Mouse (Mus musculus): ENCODE data around the gene Wrap53.

Wrap53 gene

DNA sequence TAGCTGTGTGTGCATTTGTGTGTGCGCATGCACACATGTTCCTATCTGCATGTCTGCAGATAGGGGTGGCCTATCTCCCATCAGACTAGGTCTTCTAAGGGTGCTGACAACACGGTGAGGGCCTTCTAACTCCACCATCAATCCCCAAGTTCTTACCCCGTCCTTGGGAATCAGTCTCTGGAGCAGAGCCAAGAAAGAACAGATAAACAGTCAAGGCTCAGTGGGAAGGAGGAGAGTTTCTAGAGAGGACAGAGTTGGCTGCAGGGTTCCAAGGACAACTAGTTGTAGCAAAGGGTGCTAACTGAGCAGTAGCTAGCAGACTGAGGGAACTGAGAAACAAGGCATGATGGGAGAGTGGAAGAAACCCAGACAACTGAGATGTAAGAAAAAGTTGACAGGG is 21.7 kb upstream of the Wrap53 start:
- DNase-seq (ENCODE audit: low spot score): no peak

DNA sequence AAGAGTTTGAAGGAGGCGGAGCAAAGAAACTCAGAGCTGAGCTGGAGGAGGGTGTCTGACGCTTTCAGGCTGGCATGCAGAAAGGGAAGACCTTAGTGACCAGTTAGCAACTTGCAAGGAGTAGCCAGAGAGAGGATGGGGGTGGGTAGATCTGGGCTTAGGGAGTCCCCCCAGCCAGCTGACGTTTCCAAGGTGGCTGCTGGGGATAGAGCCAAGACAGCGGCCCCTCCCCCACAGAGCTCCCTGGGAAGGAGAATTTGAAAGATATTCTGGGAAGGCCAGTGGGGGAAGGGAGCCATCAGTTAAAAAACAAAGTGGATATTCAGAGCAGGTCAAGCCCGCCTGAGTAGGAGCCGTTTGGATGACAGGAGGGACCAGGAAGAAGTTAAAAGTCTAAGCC is 20.0 kb upstream of the Wrap53 start:
- DNase-seq (ENCODE audit: low spot score): no peak

DNA sequence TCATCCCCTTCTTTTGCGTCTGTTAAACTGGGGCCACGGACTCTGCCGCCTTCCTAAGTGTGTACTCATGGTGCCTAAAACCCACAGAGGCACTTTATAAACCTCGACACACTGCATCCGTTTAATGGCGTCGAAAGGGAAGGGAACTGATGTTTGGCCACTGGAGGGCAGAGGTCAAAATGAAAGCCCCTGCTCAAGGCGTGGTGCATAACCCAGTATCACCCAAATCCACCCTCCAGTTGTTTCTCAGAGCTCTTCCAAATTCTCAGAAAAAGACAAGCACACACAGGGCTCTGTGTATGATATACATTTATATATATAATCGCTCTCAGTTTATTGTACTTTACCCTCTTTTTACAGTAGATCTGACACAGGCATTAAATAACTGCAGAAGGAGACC is 19.4 kb upstream of the Wrap53 start:
- no peak for DNase-seq (ENCODE audit: low spot score)

DNA sequence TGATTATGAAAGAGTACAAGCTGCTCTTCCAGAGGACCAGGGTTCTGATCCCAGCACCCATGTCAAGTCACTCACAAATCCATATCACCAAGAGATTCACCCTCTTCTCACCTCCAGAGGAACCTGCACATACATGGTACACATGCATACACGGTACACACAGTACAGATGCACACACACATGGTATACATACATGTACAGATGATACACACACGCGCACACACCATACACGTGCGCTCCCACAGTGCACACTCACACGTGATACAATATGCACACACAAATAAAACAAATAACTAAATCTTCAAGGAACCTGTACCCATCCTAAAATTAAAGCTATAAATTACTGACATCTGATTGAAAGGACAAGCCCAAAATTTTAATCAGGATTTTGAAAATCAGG is 14.8 kb upstream of the Wrap53 start:
- no peak for DNase-seq (ENCODE audit: low spot score)

DNA sequence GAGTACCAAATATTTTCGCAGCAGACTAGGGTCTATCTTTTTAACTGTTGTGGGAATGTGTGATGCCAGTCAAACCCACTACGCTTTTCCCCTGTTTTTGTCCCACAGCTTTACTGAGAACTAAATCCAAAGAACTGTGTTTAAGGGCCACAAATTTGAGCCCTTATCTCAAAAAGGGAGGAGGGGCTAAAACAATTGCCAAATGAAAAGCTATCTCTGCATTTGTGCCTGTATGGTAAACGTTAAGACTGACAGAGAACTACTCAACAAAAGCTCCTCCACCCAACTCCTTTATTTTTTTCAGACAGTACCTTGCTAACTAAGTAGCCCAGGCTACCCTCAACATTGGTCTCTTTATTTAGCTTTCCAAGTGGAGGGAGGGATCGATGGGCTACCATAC is 12.7 kb upstream of the Wrap53 start:
- no peak for DNase-seq (ENCODE audit: low spot score)

DNA sequence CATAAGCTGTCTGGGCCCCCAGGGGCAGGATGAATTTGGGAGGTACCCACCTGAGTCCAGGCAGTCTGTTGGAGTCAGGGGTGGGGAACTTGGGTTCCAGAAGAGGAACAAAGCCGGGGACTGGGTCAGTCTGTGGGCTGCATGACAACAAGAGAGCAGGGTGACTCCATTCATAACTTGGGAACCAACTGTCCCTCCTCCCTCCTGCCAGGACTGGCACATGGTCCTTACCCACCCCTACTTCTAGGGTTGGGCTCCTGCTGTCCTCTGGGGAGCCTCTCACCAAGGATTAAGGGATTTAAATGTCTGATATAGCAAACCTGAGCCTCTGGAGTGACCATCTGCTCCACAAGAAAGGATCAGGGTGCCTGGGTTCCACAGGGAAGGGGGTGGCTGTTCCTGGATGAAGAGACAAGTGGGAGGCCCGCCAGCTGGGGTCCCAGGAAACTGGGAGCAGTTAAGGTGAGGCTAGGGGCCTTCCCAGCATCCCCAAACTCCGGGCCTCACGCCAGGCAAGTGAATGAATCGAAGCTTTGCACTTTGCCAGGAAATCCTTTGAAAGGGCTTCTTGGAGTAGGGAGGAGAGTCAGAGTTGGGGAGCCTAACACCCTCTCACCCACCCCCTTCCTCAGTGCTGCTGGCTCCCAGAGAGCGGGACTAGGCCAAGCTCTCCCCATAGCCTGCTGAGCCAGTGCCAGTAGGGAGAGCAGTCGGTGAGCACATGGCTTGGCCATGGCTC is 12.0 kb upstream of the Wrap53 start:
- no peak for DNase-seq (ENCODE audit: low spot score)

DNA sequence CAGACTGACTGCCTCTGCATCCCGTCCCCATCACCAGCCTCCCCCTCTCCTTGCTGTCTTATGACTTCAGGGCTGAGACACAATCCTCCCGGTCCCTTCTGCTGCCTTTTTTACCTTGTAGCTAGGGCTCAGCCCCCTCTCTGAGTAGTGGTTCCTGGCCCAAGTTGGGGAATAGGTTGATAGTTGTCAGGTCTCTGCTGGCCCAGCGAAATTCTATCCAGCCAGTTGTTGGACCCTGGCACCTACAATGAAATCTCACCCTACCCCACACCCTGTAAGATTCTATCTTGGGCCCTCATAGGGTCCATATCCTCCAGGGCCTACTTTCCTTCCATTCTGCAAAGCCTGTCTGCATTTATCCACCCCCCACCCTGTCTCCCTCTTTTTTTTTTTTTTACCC is 11.4 kb upstream of the Wrap53 start:
- no peak for DNase-seq (ENCODE audit: low spot score)

DNA sequence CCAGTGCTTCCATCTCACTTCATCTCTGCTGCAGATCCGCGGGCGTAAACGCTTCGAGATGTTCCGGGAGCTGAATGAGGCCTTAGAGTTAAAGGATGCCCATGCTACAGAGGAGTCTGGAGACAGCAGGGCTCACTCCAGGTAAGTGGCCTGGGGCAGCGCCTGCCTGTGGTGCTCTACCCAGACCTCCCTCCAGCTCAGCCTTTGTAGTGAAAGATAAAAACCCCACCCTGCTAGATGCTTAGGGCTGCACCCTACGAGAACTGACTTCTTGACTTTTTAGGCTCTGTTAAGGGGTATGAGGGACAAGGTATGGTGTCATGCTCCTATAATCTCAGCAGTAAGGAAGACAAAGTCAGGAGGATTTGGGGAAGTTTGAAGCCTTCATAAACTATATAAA is 10.6 kb upstream of the Wrap53 start:
- no peak for DNase-seq (ENCODE audit: low spot score)

DNA sequence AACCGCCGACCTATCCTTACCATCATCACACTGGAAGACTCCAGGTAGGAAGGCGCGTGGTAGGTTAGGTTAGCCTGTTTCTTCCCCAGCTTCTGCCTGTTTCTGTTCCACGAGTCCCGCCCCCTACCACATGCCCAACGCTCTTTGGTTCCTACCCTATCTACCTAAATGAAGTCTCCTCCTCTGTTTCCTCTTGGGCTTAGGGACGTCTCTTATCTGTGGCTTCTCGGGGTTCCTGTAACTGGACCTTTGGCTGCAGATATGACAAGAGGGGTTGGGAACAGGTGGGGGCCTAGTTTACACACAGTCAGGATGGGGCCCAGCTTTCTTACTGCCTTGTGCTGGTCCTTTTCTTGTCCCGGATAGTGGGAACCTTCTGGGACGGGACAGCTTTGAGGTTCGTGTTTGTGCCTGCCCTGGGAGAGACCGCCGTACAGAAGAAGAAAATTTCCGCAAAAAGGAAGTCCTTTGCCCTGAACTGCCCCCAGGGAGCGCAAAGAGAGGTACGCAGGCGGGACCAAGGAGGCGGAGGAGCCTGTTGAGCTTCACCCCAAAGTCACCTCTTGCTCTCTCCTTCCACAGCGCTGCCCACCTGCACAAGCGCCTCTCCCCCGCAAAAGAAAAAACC is 9.3 kb upstream of the Wrap53 start:
- no peak for DNase-seq (ENCODE audit: low spot score)

DNA sequence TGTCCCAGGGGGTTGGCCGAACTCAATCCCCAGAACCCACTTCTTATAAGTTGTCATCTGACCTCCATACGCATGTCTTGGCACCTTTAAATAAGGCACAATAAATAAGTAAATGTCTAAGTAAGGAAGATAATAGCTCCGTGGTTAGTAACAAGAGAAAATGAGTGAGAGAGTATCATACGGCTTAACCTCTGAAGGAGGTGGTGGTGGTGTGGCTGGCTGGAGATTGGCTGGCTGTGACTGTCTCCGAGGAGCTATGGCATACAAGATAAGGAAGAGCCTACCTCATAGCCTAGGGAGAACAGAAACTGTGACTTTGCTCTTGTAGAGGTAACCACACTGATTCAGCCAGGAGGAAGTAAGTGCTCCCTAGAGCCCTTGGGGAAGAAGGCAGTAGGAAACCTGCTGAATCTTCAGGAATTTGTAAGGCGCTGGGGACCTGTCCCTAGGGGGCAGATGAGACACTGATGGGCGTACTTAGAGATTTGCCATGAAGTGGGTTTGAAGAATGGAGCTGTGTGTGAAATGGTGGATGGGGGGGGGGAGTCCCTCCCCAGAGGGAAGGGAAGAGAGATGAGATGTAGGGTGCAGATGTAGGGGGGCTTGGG is 5.8 kb upstream of the Wrap53 start:
- DNase-seq (ENCODE audit: low spot score): no peak

DNA sequence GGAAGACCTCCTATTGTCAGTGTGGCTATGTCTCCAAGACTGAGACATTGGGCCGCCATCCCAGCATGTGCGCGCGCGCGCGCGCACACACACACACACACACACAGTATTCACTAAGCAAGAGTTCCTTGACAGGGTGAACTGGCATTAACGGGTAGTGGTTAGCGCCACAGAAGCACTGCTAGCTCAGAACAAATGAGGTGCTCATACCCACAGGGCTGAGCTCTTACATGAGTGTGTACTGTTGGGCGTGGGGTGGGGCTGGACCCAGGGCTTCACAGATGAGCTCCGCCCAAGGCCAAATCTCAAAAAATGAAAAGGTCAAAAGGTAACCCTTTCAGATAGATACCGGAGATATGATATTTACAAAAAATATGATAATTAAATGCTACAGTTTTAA is 4.9 kb upstream of the Wrap53 start:
- DNase-seq (ENCODE audit: low spot score): no peak

DNA sequence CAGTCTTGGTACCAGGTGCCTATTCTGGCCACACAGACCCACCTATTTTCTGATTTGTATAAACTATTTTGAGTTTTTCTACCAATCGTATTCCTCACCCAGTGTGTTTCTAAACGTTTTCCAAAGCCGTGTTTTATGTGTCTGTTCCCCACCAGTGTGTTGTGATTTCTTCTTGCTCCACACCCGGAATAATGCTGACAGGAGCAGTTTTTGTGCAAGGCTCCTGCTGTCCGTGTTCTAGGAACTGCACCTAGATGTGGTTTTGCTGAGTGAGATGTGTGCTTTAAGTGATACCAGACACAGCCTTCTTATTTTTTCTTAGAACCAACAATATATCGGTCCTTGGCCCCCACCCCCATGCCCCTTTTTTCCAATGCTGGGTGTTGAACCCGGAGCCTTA is 4.0 kb upstream of the Wrap53 start:
- no peak for DNase-seq (ENCODE audit: low spot score)

DNA sequence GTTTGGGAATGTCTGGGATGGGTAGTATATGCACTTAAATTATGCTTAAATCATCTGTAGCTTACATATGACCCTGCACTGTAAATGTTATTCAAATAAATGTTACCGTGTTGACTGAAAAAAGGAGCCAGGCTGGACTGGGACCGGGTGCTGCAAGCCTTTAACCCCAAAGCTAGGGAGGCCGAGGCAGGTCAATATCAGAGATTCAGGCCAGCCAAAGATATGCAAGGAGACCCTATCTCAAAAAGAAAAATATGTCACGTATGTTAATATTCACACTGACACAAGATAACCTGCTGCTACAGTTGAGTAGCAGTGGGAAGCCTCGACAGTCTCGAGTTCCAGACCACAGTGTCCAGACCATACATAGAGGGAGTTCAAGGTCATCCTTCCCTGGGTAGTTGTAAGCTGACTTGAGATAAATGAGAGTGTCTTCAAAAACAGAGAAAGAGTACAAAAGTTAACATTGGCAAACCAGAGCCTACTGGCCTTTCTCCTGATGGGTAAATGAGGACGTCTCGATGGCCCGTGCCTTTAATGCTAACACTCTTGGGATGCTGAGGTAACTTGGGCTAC is 2.3 kb upstream of the Wrap53 start:
- DNase-seq (ENCODE audit: low spot score): no peak

DNA sequence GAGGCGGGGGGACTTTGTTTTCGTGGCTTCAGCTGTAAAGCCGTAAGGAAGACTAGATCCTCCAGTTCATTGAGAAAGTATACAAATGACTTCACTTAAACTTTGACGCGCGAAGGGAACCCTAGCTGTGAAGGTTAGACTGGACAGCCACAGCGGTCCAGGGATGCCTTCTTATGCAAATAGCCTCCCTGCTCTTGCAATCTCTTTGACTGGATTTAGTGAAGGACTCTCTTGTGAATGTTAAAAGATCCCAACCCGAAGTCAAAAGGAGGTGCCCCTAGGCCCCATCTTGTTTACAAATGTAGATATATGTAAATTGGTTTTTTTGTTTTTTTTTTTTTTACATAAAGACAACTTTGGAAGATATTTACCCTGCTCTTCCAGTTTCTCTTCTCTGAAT is 1.8 kb upstream of the Wrap53 start:
- no peak for DNase-seq (ENCODE audit: low spot score)

DNA sequence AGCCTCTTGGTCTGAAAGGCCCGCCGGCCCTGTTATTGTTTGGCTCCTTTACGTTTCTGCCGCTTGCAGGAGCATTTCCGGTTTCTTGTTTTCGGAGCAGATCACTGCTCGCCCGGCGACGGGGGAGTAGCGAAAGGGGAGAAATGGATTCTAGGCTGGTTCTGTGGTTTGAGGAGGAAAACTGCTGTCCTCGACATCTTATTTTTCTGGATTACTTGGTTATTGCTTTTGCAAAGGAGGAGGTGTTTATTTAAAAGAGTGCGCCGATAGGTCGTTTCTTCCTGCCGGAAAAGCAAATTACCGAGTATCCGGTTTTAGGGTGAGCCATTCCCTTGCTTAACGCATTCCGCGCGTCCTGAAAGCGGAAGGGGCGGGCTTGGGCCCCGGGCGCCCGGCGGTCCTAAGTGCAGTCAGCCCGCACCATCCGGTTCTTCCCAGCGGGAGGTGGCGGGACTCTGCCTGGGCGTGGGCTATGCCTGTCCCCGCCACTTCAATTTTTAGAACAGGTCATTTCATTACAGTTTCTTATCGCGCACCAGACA is 1.2 kb upstream of the Wrap53 start:
- DNase-seq (ENCODE audit: low spot score): peak; percentile 95

DNA sequence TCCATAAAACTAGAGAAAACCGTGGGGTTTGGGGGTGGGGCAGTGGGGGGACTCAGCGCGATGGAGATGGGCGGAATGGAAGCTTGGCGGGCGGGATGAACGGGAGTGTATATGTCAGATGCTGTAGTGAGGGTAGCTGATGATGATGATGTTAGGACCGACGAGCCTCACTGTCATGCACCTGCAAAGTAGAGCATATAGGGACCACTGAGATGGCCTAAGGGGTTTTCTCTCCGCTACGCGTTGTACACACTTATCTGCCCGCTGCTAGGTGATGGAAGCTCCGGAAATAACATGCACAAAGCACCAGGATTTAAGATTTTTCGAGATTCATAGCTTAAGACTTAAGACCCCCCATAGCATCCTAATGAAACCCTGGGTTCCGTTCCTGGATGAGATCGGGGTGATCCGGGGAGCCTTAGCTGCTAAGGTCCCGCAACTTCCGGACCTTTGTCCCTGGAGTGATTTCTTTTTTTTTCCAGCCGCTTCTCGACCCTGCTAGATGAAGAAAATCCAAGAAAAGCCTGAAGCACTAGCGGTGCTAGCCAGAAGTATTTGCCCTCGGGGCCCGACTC is 604 bp upstream of the Wrap53 start:
- DNase-seq (ENCODE audit: low spot score): peak; percentile 48

DNA sequence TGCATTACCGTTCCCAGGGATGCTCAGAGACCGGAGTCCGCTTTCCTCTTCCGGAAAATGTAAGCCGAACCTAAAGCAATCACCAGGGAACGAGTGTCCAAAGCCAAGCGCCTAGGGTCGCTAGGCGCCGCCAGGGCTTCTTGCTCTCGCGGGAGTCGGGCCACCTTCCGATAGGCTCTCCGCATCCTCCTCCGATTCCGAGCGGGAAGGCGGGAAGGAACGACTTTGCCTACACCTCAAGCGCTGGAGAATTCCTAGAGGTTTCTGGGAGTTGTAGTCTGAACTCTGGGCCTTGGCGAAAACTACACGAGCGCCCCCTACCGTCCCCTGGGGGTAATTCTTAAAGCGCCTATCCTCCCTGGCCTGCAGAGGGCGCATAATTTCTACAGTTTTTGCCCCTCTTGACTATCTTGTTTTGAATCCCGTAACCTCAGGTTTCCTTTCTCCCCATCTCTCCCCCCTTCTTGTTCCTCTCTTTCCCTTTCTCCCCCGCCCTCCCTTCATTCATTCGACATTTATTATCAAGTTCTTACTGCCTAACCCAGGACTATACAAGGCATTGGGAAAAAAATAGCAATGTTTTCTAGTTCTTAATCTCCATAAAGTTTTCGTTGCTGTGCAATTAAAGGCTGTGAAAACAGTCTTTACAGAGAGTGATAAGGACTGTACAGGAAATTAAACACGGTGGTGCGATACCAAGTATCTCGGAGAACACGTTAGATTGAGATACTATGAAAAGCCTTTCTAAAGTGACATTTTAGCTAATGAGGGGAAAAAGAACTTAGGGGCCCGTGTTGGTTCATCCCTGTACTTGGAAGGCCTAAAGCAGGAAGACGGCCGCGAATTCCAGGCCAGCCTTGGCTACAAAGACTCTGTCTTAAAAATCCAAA is 682 bp downstream of the Wrap53 start:
- DNase-seq (ENCODE audit: low spot score): peak; percentile 99

DNA sequence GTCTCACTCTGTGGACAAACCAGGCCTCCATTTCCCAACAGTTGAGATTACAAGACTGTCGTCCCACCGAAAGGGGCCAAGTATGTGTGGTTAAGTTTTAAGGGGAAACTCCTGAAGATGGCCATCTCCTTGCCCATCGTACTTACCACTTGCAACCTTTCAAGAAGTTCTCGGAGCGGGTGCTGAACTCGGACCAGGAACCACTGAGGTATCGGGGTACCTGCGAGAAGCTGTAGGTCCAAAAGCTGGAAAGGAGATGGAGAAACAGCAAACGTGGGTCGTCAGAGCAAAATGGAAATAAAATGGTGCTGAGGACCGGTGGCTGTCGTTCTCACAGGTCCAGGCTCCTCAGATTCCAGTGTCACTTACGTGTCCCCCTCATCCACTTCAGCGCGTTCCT is 1.8 kb downstream of the Wrap53 start:
- DNase-seq (ENCODE audit: low spot score): no peak

DNA sequence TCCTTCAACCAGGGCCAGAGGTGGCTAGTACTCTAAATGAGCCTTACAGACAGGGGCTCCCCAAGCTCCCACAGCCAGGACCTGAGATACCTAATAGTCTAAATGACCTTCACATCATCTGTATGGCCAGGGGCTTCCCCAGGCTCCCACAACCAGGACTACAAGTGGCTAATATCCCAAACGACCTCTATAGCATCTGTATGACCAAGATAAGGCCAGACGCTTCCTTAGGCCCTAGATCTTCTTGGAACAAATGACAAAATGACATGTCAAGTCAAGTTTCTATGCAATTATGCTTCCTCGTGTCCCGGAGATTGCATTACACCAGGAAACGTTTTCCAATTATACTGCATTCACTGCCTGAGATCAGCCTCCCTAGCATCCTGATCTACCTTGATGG is 3.7 kb downstream of the Wrap53 start:
- no peak for DNase-seq (ENCODE audit: low spot score)

DNA sequence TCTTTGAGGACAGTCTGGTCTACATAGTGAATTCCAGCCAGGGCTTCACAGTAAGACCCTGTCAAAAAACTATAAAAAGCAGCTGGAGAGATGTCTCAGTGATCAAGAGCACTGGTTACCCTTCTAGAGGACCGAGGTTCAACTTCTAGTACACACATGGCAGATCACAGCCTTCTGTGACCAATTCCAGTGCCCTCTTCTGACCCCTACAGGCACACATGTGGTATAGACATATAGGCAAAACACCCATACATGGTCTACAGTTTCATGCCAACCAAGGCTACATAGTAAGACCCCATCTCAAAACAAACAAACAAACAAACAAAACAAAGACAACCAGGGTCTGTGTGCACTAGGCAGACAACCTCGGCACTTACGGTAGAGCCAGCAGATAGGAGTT is 4.8 kb downstream of the Wrap53 start:
- no peak for DNase-seq (ENCODE audit: low spot score)

DNA sequence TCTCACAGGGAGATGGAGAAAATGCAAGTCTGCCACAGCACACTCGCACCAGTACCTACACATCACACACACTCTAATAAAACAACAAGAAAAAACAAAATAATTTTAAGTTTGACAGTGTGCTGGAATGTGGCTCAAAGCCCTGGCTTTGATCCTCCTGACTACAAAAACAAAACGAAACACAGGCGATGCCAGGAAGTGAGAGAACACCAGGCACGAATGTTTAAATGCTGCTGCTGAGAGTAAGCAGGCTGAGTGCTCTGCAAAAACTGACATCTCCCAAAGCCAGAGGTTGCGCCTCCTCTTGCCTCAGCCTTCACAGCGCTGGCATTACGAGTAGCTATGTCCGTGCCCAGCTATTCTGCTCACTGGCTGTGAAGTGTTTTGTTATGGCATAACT is 14.9 kb downstream of the Wrap53 start:
- DNase-seq (ENCODE audit: low spot score): no peak

DNA sequence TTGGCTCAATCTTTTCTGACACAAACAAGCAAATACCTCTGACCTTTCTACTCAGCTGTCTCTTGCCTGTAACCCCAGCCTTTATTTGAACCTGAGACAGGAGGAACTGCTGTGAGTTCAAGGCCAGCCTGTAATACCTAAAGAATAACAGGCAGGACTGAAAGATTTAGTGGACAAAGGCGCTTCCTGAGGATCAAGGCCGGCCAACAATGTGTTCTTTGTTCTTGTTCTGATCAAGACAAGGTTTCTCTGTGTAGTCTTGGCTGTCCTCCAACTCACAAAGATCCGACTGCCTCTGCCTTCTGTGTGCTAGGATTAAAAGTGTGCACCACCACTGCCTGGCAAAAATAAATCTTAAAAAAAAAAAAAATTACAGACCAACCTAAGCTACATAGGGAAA is 15.7 kb downstream of the Wrap53 start:
- DNase-seq (ENCODE audit: low spot score): no peak

All from yolk sac, embryonic 10.5 days (tissue).